Mouse (Mus musculus) embryo, embryonic 11.5 days (tissue): ENCODE results near the gene Prepl.

Source experiments
- DNase-seq: peaks from one replicate; pipeline ENCODE4 v3.0.0-alpha.2; 2012; ENCODE audit warnings: low read depth, low spot score

The Prepl gene

GRCm38 (mm10) chr17:85090120-85091099 is at the start of gene Prepl, which contains the start of gene Camkmt:
Gene Prepl (minus strand): TSS chr17:85090241.
Gene Camkmt (plus strand): TSS chr17:85090552.
- DNase-seq, result peak; percentile 95

GRCm38 (mm10) chr17:85138393-85138792 is 48.4 kb upstream of the Prepl start:
- DNase-seq, result no peak

- DNase-seq, result peak; percentile 31
Observed at GRCm38 (mm10) chr17:85116643-85117042, 26.6 kb upstream of the Prepl start.

- no peak for DNase-seq
Observed at GRCm38 (mm10) chr17:85113441-85113840, 23.4 kb upstream of the Prepl start.

GRCm38 (mm10) chr17:85110640-85111039 is 20.6 kb upstream of the Prepl start:
- DNase-seq, result no peak

- no peak for DNase-seq
Observed at GRCm38 (mm10) chr17:85103310-85103709, 13.3 kb upstream of the Prepl start.

- no peak for DNase-seq
Observed at GRCm38 (mm10) chr17:85101751-85102150, 11.7 kb upstream of the Prepl start.

- no peak for DNase-seq
Observed at GRCm38 (mm10) chr17:85100232-85100631, 10.2 kb upstream of the Prepl start.

GRCm38 (mm10) chr17:85098677-85099323 is 8.8 kb upstream of the Prepl start:
- DNase-seq, result no peak

- DNase-seq, result no peak
Observed at GRCm38 (mm10) chr17:85096396-85096795, 6.4 kb upstream of the Prepl start.

GRCm38 (mm10) chr17:85091762-85092161 is 1.7 kb upstream of the Prepl start:
- no peak for DNase-seq

- DNase-seq, result no peak
Observed at GRCm38 (mm10) chr17:85089621-85090020, 420 bp downstream of the Prepl start.

GRCm38 (mm10) chr17:85089011-85089410 is 1.0 kb downstream of the Prepl start:
- DNase-seq, result no peak

- no peak for DNase-seq
Observed at GRCm38 (mm10) chr17:85088401-85088800, 1.6 kb downstream of the Prepl start.

GRCm38 (mm10) chr17:85087591-85087990 is 2.5 kb downstream of the Prepl start:
- DNase-seq, result no peak

GRCm38 (mm10) chr17:85086501-85086900 is 3.5 kb downstream of the Prepl start:
- no peak for DNase-seq

- no peak for DNase-seq
Observed at GRCm38 (mm10) chr17:85085335-85085734, 4.7 kb downstream of the Prepl start.

GRCm38 (mm10) chr17:85080781-85081180 is 9.3 kb downstream of the Prepl start:
- DNase-seq, result no peak

- no peak for DNase-seq
Observed at GRCm38 (mm10) chr17:85079276-85079675, 10.8 kb downstream of the Prepl start.

- DNase-seq, result no peak
Observed at GRCm38 (mm10) chr17:85074083-85074482, 16.0 kb downstream of the Prepl start.

GRCm38 (mm10) chr17:85073214-85073613 is 16.8 kb downstream of the Prepl start:
- no peak for DNase-seq

GRCm38 (mm10) chr17:85072383-85072782 is 17.7 kb downstream of the Prepl start:
- DNase-seq, result no peak
